Mouse (Mus musculus): ENCODE measurements around the gene Sspn.

Gene Sspn

GRCm38 (mm10) chr6:146014312-146014711 lies 82.9 kb downstream of the Sspn start:
- DNase-seq (ENCODE audit: low spot score), result no peak

All from ovary, postnatal 10 days (tissue).